Mouse (Mus musculus) limb, embryonic 11.5 days (tissue): ENCODE data around the gene Ak2. TPM values are rescaled to one million over a fixed set of nuclear protein-coding genes. Genes with fewer than 3 reads are reported as not detected.

Source experiments
- ATAC-seq: fragments of 200-750 bp; cut with Nextera tagmentation; 2 replicates; pipeline ENCODE4 v1.8.0; 2017; ENCODE audit warnings: low read depth; ENCODE audit not compliant: insufficient number of reproducible peaks, low FRiP score, low TSS enrichment
- DNase-seq: peaks from one replicate; pipeline ENCODE4 v3.0.0-alpha.2; 2015; ENCODE audit warnings: low spot score
- H3K27ac ChIP-seq: fragments of 300-500 bp; sonication (generic); replicated peaks from 2 replicates; pipeline ENCODE4 v1.5.1; 2014; ENCODE audit warnings: low read depth, mild to moderate bottlenecking, low read length
- H3K27me3 ChIP-seq: fragments of 300-500 bp; sonication (generic); 2 replicates; pipeline ENCODE4 v1.6.1; 2014; ENCODE audit warnings: mild to moderate bottlenecking, low read length, mixed read lengths; ENCODE audit not compliant: control insufficient read depth, insufficient read depth
- H3K36me3 ChIP-seq: fragments of 300-500 bp; sonication (generic); 2 replicates; pipeline ENCODE4 v1.6.1; 2014; ENCODE audit warnings: mild to moderate bottlenecking, low read length, moderate library complexity, mixed read lengths; ENCODE audit not compliant: control insufficient read depth, insufficient read depth
- H3K4me1 ChIP-seq: fragments of 300-500 bp; sonication (generic); 2 replicates; pipeline ENCODE4 v1.6.1; 2014; ENCODE audit warnings: low read length, mixed read lengths; ENCODE audit not compliant: control insufficient read depth, insufficient read depth
- H3K4me2 ChIP-seq: fragments of 300-500 bp; sonication (generic); 2 replicates; pipeline ENCODE4 v1.6.1; 2014; ENCODE audit warnings: low read depth, mild to moderate bottlenecking, moderate library complexity; ENCODE audit not compliant: severe bottlenecking
- H3K4me3 ChIP-seq: fragments of 300-500 bp; sonication (generic); 2 replicates; pipeline ENCODE4 v1.5.1; 2014; ENCODE audit warnings: low read depth, low read length
- H3K9ac ChIP-seq: fragments of 300-500 bp; sonication (generic); 2 replicates; pipeline ENCODE4 v1.6.1; 2014; ENCODE audit warnings: mild to moderate bottlenecking, low read length
- H3K9me3 ChIP-seq: fragments of 300-500 bp; sonication (generic); 2 replicates; pipeline ENCODE4 v1.6.1; 2016; ENCODE audit warnings: low read length; ENCODE audit not compliant: control insufficient read depth
- WGBS: fragments of 180-500 bp; shearing (Covaris S2); extraction: QIAGEN DNeasy Blood & Tissue Kit; methylation state at CpG from one replicate; pipeline ENCODE4 v1.1.7; 2014; 5-methylcytosine and 5-hydroxymethylcytosine counted together
- polyA plus RNA-seq: library from polyadenylated mRNA; unstranded; fragments of >200 nt; fragmentation: Nextera tagmentation; extraction: Ambion mirVana; gene quantifications from 2 replicates; pipeline ENCODE4 v1.2.1, GENCODE M21; 2014

Ak2 gene
- polyA plus RNA-seq, 1 experiment from 2014 or later = 176 TPM

- H3K4me2 ChIP-seq = no peak overlapping the region
- no peak overlapping the region for H3K9ac ChIP-seq
- H3K9me3 ChIP-seq = no peaks in the 10 kb centered on the region
- H3K4me1 ChIP-seq = 0 out of 2 replicates have a peak, but pooled peaks cover 11% of the 10 kb centered on the region
- no peak for DNase-seq
- no peaks in the 10 kb centered on the region for H3K27me3 ChIP-seq
- no peak overlapping the region for H3K27ac ChIP-seq
- no peak overlapping the region for H3K4me3 ChIP-seq
- WGBS = 81% methylated on average over 11 of the region's 11 CpGs
- no peaks in the 10 kb centered on the region for H3K36me3 ChIP-seq
- no peak for ATAC-seq
These were observed 40.6 kb downstream of the Ak2 start for GRCm38 (mm10) chr4:129032133-129032962.

GRCm38 (mm10) chr4:129032963-129033951 is 41.5 kb downstream of the Ak2 start:
- 29% methylated on average over 17 of the region's 17 CpGs for WGBS

GRCm38 (mm10) chr4:129034224-129034623 is 42.5 kb downstream of the Ak2 start:
- H3K4me3 ChIP-seq = no peak overlapping the region
- DNase-seq (no peak), ATAC-seq (no peak)
- H3K9me3 ChIP-seq = no peaks in the 10 kb centered on the region
- 92% methylated on average over 3 of the region's 3 CpGs for WGBS
- H3K36me3 ChIP-seq = no peaks in the 10 kb centered on the region
- H3K4me2 ChIP-seq = no peak overlapping the region
- H3K4me1 ChIP-seq = 0 out of 2 replicates have a peak, but pooled peaks cover 11% of the 10 kb centered on the region
- no peaks in the 10 kb centered on the region for H3K27me3 ChIP-seq
- no peak overlapping the region for H3K27ac ChIP-seq
- no peak overlapping the region for H3K9ac ChIP-seq

More at GRCm38 (mm10) chr4:129032963-129033951, 41.5 kb downstream of the Ak2 start:
- Histone ChIP-seq H3K4me1 (0 out of 2 replicates have a peak, but pooled peaks cover 11% of the 10 kb centered on the region), H3K27me3 (no peaks in the 10 kb centered on the region), H3K9ac (no peak overlapping the region), H3K9me3 (no peaks in the 10 kb centered on the region), H3K36me3 (no peaks in the 10 kb centered on the region), H3K27ac (no peak overlapping the region), H3K4me2 (0 out of 2 replicates have a peak overlapping the region, but pooled peaks have one; percentile 1), H3K4me3 (no peak overlapping the region)
- DNase-seq (peak; percentile 69), ATAC-seq (peak; percentile 57)

GRCm38 (mm10) chr4:129034706-129035660 is 43.2 kb downstream of the Ak2 start:
- no peak overlapping the region for H3K4me2 ChIP-seq
- no peaks in the 10 kb centered on the region for H3K36me3 ChIP-seq
- H3K4me3 ChIP-seq = no peak overlapping the region
- H3K9ac ChIP-seq = no peak overlapping the region
- ATAC-seq (no peak; the same call in 1 of the 2 replicates), DNase-seq (no peak)
- H3K27me3 ChIP-seq = no peaks in the 10 kb centered on the region
- H3K4me1 ChIP-seq = 0 out of 2 replicates have a peak, but pooled peaks cover 11% of the 10 kb centered on the region
- H3K9me3 ChIP-seq = no peaks in the 10 kb centered on the region
- H3K27ac ChIP-seq = no peak overlapping the region
- WGBS = 50% methylated on average over 13 of the region's 13 CpGs

GRCm38 (mm10) chr4:129035851-129036445 is 44.2 kb downstream of the Ak2 start:
- 72% methylated on average over 7 of the region's 7 CpGs for WGBS
- H3K9ac ChIP-seq = 0 out of 2 replicates have a peak overlapping the region, but pooled peaks have one; percentile 17
- 0 out of 2 replicates have a peak, but pooled peaks cover 11% of the 10 kb centered on the region for H3K4me1 ChIP-seq
- H3K27ac ChIP-seq = no peak overlapping the region
- ATAC-seq (no peak), DNase-seq (no peak)
- H3K4me2 ChIP-seq = no peak overlapping the region
- no peaks in the 10 kb centered on the region for H3K9me3 ChIP-seq
- no peaks in the 10 kb centered on the region for H3K36me3 ChIP-seq
- H3K27me3 ChIP-seq = no peaks in the 10 kb centered on the region
- no peak overlapping the region for H3K4me3 ChIP-seq

GRCm38 (mm10) chr4:129047721-129048421 is 56.1 kb downstream of the Ak2 start:
- H3K4me1 ChIP-seq = no peaks in the 10 kb centered on the region
- H3K9ac ChIP-seq = peak overlapping the region; percentile 70; the same call in 1 of the 2 replicates
- H3K4me3 ChIP-seq = peak overlapping the region; percentile 52
- no peaks in the 10 kb centered on the region for H3K36me3 ChIP-seq
- no peak overlapping the region for H3K27ac ChIP-seq
- no peaks in the 10 kb centered on the region for H3K9me3 ChIP-seq
- peak overlapping the region; percentile 97 for H3K4me2 ChIP-seq
- DNase-seq (no peak), ATAC-seq (no peak)
- WGBS = 18% methylated on average over 15 of the region's 15 CpGs
- H3K27me3 ChIP-seq = peaks cover 28% of the 10 kb centered on the region
